Mouse (Mus musculus) stomach, postnatal 0 days (tissue): ENCODE measurements at regions not wholly inside any gene's neighbourhood (a gene's known extent, or its start where the extent isn't known, plus 50 kb on each side); places are given as distances from the start of the nearest gene placed in this dataset. TPM values are rescaled to one million over a fixed set of nuclear protein-coding genes. Genes with fewer than 3 reads are reported as not detected.

Experiments
- ATAC-seq: fragments of 200-750 bp; cut with Nextera tagmentation; 2 replicates; pipeline ENCODE4 v1.8.0; 2017; ENCODE audit not compliant: low FRiP score, low TSS enrichment
- DNase-seq: peaks from one replicate; pipeline ENCODE4 v3.0.0-alpha.2; 2016; ENCODE audit warnings: low spot score
- H3K27ac ChIP-seq: fragments of 300-500 bp; sonication (generic); replicated peaks from 2 replicates; pipeline ENCODE4 v1.5.1; 2014; ENCODE audit warnings: mild to moderate bottlenecking, control low read depth
- H3K27me3 ChIP-seq: fragments of 300-500 bp; sonication (generic); 2 replicates; pipeline ENCODE4 v1.6.1; 2014; ENCODE audit warnings: low read length; ENCODE audit not compliant: control insufficient read depth, insufficient read depth
- H3K36me3 ChIP-seq: fragments of 300-500 bp; sonication (generic); 2 replicates; pipeline ENCODE4 v1.6.1; 2014; ENCODE audit warnings: low read length, mixed read lengths; ENCODE audit not compliant: control insufficient read depth, insufficient read depth
- H3K4me1 ChIP-seq: fragments of 300-500 bp; sonication (generic); replicated peaks from 2 replicates; pipeline ENCODE4 v1.6.1; 2014; ENCODE audit warnings: antibody characterized with exemption; ENCODE audit not compliant: control insufficient read depth, insufficient read depth
- H3K4me2 ChIP-seq: fragments of 300-500 bp; sonication (generic); replicated peaks from 2 replicates; pipeline ENCODE4 v1.6.1; 2014; ENCODE audit warnings: low read depth, mild to moderate bottlenecking, control low read depth, moderate library complexity
- H3K4me3 ChIP-seq: fragments of 300-500 bp; sonication (generic); 2 replicates; pipeline ENCODE4 v1.5.1; 2014; ENCODE audit warnings: low read depth, low read length, control low read depth
- H3K9ac ChIP-seq: fragments of 300-500 bp; sonication (generic); 2 replicates; pipeline ENCODE4 v1.6.1; 2014; ENCODE audit warnings: mild to moderate bottlenecking, low read length, control low read depth, mixed read lengths
- H3K9me3 ChIP-seq: fragments of 300-500 bp; sonication (generic); 2 replicates; pipeline ENCODE4 v1.6.1; 2016; ENCODE audit warnings: low read length; ENCODE audit not compliant: control insufficient read depth
- CTCF ChIP-seq: IDR thresholded peaks from 2 replicates; pipeline ENCODE4 v1.5.1; 2016; ENCODE audit warnings: antibody characterized with exemption, low read depth, mild to moderate bottlenecking, moderate library complexity
- EP300 ChIP-seq: optimal IDR thresholded peaks from 2 replicates; pipeline ENCODE3; 2016; ENCODE audit warnings: antibody characterized with exemption
- WGBS: fragments of 180-500 bp; shearing (Covaris S2); extraction: QIAGEN DNeasy Blood & Tissue Kit; methylation state at CpG from one replicate; pipeline ENCODE4 v1.1.7; 2014; 5-methylcytosine and 5-hydroxymethylcytosine counted together
- microRNA-seq: library from miRNA; unstranded; fragments of <30 nt; microRNA quantifications from one replicate; pipeline ENCODE4, GENCODE M21; 2016

DNA sequence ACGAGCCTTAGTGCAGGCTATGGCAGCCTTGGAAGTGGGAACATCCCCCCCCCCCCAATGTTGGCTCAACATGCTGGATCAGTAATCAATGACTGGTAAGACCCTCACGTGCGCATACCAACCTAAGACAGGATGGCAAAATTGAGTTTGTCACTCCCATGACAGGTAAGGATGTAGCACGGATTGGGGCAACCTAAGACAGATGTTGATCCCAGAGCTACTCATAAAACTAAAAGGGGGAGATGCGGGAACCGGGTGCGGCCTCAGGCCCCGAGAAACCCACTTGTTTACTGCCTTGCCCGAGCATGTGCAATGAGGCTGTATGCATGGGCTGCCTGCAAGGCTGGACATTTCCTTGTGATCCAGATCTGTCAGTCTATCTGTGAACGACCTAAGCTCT is 1523.0 kb upstream of the Cdh6 start:
- no peak for ATAC-seq
- H3K9me3 ChIP-seq: no peaks in the 10 kb centered on the region
- H3K9ac ChIP-seq: no peak overlapping the region
- H3K4me1 ChIP-seq: no peaks in the 10 kb centered on the region
- H3K4me2 ChIP-seq: no peak overlapping the region
- DNase-seq: no peak
- H3K27ac ChIP-seq: no peak overlapping the region
- no peaks in the 10 kb centered on the region for H3K27me3 ChIP-seq
- TF ChIP-seq EP300 (no peak), CTCF (no peak)
- 87% methylated on average over 10 of the region's 10 CpGs for WGBS
- H3K4me3 ChIP-seq: no peak overlapping the region
- H3K36me3 ChIP-seq: no peaks in the 10 kb centered on the region

DNA sequence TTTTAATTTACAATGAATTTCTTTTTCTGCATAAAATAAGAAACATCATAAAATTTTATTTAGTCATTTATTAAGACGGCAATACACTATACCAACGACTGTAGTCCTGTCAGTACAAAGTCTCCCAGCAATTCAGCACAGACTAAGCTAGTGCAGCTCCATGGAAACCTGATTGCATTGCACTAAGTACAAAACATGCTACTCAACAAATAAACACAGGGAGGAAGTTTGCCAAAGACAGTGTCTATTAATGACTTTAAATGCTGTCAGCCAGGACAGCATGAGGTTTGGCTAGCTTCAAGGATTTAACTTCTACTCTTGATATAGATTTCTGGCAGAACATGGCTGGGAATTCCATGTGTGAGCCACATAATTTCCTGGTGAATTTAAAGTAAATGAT is 1515.7 kb upstream of the Cdh6 start:
- no peaks in the 10 kb centered on the region for H3K27me3 ChIP-seq
- no peaks in the 10 kb centered on the region for H3K9me3 ChIP-seq
- H3K4me3 ChIP-seq: no peak overlapping the region
- H3K27ac ChIP-seq: no peak overlapping the region
- no peak overlapping the region for H3K9ac ChIP-seq
- H3K4me1 ChIP-seq: no peaks in the 10 kb centered on the region
- no peaks in the 10 kb centered on the region for H3K36me3 ChIP-seq
- no peak for ATAC-seq
- WGBS: 75% methylated on average over 2 of the region's 2 CpGs
- no peak for DNase-seq
- H3K4me2 ChIP-seq: no peak overlapping the region
- TF ChIP-seq CTCF (no peak), EP300 (no peak)

- WGBS: 92% methylated on average over 2 of the region's 2 CpGs
Observed at GRCm38 (mm10) chr15:14642291-14642690, 1468.8 kb upstream of the Cdh6 start.

DNA sequence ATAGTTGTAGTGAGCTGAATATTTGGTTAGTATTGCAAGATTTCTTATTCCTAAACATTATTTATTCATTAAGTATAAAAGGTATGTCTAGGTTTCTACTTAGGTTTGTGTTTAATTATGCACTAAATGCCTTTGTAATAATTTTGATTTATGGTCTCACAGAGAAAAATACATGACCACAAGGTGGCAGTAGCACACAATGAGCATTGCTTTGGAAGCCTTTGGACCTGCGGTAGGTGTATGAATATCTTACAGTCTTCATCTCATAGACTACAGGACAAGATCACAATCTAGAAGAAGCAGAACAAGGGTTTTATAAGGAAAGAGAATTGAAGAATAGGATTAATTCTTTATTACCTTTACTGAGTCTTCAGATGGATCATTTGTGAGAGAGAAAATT is 1455.0 kb upstream of the Cdh6 start:
- no peak overlapping the region for H3K4me2 ChIP-seq
- ATAC-seq (no peak), DNase-seq (no peak)
- no peaks in the 10 kb centered on the region for H3K27me3 ChIP-seq
- 56% methylated on average over 1 of the region's 1 CpGs for WGBS
- no peak overlapping the region for H3K4me3 ChIP-seq
- no peaks in the 10 kb centered on the region for H3K9me3 ChIP-seq
- no peaks in the 10 kb centered on the region for H3K4me1 ChIP-seq
- H3K9ac ChIP-seq: no peak overlapping the region
- no peak overlapping the region for H3K27ac ChIP-seq
- H3K36me3 ChIP-seq: no peaks in the 10 kb centered on the region
- TF ChIP-seq EP300 (no peak), CTCF (peak; percentile 73)

More at GRCm38 (mm10) chr15:14642291-14642690, 1468.8 kb upstream of the Cdh6 start:
- Histone ChIP-seq H3K4me3 (no peak overlapping the region), H3K9me3 (no peaks in the 10 kb centered on the region), H3K4me1 (no peaks in the 10 kb centered on the region), H3K27ac (no peak overlapping the region), H3K9ac (no peak overlapping the region), H3K27me3 (no peaks in the 10 kb centered on the region), H3K4me2 (no peak overlapping the region), H3K36me3 (no peaks in the 10 kb centered on the region)
- no peak for TF ChIP-seq EP300
- TF ChIP-seq CTCF: no peak
- DNase-seq (no peak), ATAC-seq (no peak)

DNA sequence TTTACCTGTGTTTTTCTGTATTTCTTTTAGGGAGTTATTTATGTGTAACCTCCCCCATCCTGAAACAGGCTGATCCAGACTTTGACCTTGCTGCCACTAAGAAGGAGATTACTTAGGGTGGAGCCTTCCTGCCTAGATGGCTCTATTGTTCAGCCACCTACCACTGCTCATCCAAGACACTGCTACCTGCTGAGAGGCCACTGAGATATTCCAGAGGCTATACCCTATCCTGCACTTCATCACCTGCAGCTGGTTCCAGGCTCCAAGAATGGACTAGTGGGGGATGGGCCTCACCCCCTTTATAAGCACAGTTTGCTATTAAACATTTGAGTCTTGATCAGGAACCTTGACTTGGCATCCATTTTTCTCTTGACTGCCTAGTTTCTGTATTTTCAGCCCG is 1433.2 kb upstream of the Cdh6 start:
- Histone ChIP-seq H3K4me3 (no peak overlapping the region), H3K4me1 (no peaks in the 10 kb centered on the region), H3K27ac (no peak overlapping the region), H3K27me3 (no peaks in the 10 kb centered on the region), H3K36me3 (no peaks in the 10 kb centered on the region), H3K9me3 (no peaks in the 10 kb centered on the region), H3K4me2 (no peak overlapping the region), H3K9ac (no peak overlapping the region)
- no peak for ATAC-seq
- WGBS: 79% methylated on average over 1 of the region's 1 CpGs
- no peak for DNase-seq
- TF ChIP-seq EP300 (no peak), CTCF (no peak)

Small RNA genes in the stretch of these regions (microRNA-seq; reads per million reads assigned to microRNA genes)
- gene Gm24080: not detected
